Mouse (Mus musculus) urinary bladder, postnatal 36 days (tissue): Measurements from ENCODE around the gene Tax1bp1.
A peak's percentile ranks its signal among the peaks of the same experiment; 100 is the strongest.

Experiments
- DNase-seq, 2 experiments: peaks; one replicate each; pipeline ENCODE4 v3.0.0; 2022; ENCODE audit warnings: low spot score in 2 of 2, mixed read lengths in 1 of 2

Tax1bp1 gene

DNA sequence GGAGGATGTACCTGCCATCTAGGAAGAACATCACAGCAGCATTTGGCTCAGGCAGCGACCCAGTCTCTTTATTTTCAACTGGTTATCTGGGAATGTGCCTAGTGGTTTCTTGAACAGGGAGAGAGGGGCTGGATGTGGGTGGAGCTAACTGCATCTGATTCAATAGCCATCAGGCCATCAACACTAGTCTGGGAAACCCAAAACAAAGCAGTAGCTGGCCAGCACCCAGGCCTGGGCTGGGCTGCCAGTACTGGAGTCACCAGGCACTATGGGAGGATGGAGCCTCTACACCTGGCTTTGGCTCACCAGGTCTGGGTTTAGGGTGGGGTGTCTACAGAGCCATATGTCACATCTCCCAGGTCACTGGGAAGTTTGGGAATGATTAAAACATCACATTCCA is 83.2 kb downstream of the Tax1bp1 start:
- DNase-seq = no peak

- DNase-seq = no peak
These were observed 83.8 kb downstream of the Tax1bp1 start for GRCm38 (mm10) chr6:52797252-52797800.

DNA sequence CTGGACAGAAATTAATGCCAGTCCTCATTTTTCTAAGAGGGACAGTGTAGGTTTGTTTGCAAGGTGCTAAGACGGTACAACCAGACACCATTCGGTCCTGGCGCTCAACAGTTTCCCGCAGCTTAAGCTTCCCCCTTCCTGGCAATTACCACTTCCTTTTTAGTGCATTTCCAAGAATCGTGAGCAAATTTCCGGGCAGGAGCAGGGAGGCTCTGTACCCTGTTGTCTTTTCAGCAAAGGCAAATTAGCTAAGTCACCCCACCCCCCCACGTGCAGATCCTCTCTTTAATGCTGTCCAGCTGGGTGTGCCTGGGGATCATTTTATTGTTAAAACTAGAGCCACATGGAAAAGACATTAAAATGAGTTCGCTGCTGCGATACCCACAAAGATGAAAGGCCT is 88.7 kb downstream of the Tax1bp1 start:
- peak; percentile 33 to 38 for DNase-seq

GRCm38 (mm10) chr6:52805237-52805856 is 91.8 kb downstream of the Tax1bp1 start:
- no peak for DNase-seq
